Mouse (Mus musculus) kidney, adult 8-10 months (tissue): ENCODE results near the gene Nadsyn1.

Experiments used
- DNase-seq, 2 experiments: peaks; one replicate each; pipeline ENCODE4 v3.0.0; 2022

The Nadsyn1 gene

DNA sequence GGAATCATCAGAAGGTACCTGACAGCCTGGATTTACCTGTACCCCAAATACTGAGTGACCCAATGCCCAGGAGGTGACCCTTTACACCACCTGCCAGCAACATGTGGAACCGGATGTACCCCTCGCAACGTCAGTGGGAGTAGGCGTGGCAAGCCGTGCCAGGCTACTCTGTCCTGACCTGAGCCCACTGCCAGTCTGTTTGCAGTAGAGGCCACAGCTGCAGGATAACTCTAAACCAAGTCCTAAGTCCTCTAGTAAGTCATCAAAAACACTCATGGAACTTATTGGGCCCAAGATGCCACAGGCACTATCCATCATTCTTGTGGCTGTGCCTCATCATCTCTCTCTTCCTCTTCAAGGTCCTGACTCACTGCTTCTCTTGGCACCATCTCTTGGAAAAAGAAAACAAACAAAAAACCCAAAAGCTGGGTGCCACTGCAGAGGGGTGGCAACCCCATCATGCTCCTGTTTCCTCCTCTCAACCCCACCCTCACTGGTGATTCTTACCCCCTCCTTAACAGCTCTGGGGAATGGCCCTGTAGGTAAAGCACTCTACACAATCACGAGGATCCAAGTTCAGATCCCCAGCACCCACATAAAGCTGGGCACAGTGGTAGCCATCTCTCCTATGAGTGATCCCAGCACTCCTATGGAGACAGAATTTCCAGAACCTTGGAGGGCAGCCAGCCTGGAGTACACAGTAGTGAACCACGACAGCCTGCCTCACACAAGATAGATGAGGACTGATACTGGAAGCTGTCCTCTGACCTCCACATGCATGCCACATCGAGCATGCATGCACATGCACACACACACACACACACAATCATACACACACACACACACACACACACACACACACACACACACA, 21.2 kb downstream of the Nadsyn1 start:
- no peak for DNase-seq

DNA sequence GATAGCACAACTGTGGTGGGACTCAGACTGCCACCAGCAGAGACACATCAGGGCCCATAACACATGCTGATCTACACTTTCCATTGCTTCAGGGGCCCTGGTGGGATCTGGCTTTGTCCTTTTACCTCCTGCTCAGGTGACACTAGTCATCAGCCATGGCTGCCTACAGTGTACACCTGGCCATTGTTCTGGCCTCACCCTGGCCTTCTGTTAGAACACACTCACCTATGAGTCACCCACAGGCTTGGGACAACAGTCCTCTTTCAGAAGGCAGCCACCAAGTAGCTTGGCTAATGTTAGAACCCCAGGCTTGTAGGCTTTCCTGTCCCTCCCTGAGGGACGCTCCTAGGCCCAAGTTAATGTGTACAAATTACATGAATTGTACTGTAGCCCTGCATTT, 21.9 kb downstream of the Nadsyn1 start:
- no peak for DNase-seq

DNA sequence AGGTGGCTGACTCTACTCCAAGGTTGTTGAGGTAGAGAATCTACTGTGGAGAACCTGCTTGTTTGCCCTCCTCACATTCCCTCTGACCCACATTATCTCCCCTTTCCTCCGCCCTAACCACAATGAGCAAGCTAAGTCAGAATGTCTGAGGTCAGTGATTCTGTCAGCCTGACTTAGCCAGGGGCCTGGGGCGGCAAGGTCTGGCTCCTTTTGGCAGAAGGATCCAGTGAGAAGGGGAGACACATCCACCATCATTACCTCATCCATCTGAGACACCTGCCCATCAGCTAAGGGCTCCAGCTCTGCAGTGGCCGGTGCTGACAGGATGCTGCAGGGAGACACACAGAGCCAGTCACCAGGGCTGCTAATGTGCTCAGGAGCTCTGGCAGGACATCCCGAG, 23.9 kb downstream of the Nadsyn1 start:
- no peak for DNase-seq

DNA sequence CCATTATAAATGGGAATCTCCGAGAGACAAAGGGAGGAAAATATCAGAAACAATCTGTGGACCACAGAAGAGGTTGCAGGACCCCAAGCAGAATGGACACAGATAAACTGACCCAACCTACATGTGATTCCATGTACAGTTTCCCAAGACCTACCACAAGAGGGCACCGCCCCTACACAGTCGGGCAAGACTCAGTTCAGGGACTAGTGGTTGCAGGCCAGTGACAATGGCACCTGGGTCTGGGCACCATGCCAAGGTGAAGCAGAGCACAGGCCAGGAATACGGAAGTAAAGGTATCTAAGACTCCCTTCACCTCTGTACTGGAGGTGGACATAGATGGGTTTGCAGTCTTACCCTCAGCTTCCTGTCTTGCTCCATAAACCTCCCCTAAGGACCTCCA, 29.5 kb downstream of the Nadsyn1 start:
- peak; percentile 76 for DNase-seq

DNA sequence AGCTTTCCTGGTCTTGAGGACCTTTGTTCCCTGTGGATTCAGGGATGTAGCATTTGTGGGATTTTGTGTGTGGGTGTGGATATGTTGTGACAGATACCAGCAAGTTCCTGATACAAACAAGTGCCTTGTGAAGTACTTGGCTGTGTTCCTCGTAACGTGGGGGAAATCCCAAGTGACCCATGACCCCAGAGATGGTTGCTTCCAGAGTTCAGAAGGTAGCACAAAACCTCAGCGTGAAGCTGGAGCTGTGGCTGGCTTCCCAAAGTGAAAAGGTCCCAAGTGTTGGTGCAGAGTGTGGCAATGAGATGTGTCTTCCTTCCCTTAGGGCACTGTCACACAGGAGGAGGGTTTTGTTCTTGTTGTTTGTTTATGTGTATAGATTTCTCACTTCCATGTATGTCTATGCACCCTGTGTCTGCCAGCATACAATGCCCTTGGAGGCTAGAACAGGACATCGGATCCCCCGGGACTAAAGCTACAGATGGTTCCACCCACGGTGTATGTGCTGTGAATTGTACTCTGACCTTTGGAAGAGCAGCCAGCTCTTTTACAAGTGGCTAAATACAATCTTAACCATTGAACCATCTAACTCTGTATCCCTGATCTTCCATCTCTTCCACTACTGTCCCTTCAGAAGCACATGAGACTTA, 30.2 kb downstream of the Nadsyn1 start:
- peak; percentile 47 to 50 for DNase-seq

DNA sequence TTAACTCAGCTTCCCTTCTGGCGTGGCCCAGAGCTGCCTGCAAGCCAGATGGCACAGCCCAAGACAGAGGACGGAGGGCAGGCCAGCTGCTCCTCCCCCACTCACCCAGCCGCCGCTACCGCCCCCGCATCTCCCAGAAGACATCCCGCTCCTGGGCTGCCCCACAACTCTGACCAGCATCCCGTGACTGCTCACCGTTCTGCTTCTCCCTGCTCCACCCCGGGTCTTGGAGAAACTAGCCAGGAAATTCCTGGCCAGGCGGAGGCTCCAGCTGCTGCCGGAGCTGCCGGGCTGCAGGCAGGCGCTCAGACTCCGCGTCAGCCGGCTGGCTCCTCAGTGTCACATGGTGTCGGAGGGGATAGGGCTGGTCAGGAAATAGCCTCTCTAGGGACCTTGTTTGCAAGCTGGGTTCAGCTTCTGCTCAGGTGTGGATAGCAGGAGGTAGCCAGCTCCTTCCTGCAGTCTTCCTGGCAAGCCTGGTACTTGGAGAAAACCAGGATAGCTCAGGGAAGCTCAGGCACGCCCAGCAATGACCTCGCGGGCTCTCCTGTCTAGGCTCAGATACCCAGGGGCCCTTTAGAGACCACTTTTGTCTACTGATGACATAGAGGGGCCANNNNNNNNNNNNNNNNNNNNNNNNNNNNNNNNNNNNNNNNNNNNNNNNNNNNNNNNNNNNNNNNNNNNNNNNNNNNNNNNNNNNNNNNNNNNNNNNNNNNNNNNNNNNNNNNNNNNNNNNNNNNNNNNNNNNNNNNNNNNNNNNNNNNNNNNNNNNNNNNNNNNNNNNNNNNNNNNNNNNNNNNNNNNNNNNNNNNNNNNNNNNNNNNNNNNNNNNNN, 38.4 kb downstream of the Nadsyn1 start, which contains the start of gene Mrgpre:
Mrgpre (minus strand) TSS at position 505 of the 834 bp plus-strand sequence.
- peak; percentile 73 to 85 for DNase-seq

DNA sequence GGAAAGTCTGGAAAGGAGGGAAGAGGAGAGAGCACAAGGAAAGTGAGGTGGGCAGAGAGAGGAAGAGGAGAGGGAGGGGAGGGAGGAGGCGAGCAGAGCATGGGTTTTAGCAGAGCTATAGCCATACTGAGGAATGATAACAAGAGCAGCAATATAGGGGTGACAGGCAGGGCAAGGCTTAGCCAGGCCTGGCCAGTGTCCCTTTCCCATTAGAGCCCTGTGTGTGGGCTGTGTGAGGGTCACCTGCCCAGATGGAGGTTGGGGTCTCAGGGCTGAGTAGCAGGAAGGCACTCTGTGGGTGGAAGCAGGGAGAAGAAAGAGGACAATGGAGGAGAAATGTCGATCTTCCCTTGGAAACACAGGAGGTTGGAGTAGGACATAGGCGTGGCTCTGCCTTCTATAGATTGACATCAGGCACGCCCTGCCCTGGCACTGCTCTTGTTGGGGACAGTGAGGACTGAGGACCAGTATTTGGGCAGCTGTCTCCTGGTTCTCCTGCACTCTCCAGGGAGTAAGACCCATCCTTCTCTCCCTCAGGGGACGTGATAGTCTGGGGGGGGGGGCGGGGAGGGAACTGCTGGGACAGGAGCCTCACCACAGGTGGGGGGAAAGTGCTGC, 39.2 kb downstream of the Nadsyn1 start:
- no peak for DNase-seq

DNA sequence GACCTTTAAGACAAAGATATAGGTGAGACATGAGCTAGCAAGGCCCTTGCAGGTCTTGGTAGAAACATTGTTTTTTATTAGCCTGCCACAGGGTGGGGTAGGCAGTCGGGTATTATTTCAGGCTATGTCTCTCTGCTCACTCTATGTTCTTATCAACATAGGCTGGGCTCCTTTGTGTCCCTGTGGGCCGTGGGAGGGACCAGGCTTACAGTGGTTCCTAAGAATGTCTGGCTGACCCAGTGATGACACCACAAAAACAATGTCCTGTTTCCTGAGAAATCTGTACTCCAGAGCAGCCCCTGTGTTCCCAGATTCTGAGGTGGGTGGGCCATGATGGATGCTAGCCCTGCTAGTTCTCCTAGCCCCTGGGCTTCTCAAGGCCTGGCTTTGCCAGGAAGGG, 45.3 kb downstream of the Nadsyn1 start:
- peak; percentile 28 to 29 for DNase-seq

DNA sequence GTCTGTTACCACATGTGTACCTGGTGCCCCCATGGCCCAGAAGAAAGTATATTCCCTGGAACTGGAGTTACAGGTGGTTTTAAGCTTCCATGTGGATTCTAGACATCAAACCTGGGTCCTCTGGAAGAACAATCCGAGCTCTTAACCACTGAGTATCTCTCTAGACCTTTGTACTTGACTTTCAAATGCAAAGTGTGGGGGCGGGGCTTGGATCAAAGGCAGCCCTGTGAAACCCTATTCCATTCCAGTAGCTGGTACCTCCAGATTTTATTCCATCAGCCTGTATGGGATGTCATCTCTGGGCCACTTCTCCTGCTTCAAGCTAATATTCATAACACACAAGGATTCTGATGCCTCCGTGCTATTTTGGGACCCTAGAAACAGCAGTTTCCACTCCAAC, 46.5 kb downstream of the Nadsyn1 start:
- peak; percentile 30 to 39 for DNase-seq

DNA sequence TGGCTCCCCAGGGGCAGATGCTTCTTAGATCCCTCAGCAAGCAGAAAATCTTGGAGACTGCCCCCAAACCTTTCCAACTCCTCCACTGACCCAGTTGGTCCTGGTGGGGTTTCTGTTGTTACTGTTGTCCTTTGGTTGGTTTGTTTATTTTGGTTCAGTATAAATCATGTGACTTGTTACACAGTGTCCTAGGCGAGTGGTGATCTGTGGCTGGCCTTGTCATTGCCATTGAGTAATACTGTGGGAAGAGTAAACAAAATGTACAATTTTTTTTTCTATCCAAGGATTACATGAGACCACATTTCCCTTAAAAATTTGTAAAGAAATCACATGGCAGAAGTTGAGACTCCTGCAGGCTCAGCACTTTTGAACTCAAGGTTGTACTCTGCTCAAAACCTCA, 53.2 kb downstream of the Nadsyn1 start:
- no peak for DNase-seq

DNA sequence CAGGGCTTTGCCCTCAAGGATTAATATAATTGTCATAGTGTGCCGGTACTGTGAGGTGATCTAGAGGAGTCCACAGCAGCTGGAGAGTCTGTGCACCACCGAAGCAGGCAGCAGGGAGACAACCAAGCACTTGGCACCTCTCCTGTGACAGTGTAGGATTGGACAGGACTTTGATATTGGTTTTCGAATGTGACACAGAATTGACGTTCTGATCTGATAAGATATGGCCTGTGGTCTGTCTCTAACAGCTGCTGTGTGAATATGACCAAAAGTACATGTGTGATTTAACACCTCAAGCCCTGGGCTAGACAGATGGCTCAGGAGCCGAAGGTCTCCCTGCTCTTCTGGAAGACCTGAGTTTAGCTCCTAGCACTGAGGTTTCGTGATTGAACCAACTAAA, 54.4 kb downstream of the Nadsyn1 start:
- no peak for DNase-seq

DNA sequence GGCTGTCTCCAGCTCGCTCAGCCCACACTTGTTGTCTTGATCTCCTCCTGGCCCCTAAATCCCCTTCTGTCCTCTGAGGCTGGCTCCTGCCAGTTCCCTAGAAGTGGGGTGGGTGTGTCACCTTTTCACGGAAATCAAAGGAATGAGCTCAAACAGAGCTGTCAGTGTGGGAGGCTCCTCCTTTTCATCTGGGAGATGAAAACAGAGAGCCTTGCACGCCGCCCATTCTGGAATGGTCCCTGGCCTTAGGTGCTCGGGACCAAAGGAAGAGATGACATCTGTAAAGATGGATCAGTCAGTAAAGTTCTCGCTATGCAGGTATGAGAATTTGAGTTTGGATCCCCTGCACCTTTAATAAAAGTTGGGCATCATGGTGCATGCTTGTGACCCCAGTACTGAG, 55.8 kb downstream of the Nadsyn1 start, which contains the start of gene Mrgprg:
Mrgprg (minus strand) TSS at position 101 of the 400 bp plus-strand sequence.
- no peak for DNase-seq

DNA sequence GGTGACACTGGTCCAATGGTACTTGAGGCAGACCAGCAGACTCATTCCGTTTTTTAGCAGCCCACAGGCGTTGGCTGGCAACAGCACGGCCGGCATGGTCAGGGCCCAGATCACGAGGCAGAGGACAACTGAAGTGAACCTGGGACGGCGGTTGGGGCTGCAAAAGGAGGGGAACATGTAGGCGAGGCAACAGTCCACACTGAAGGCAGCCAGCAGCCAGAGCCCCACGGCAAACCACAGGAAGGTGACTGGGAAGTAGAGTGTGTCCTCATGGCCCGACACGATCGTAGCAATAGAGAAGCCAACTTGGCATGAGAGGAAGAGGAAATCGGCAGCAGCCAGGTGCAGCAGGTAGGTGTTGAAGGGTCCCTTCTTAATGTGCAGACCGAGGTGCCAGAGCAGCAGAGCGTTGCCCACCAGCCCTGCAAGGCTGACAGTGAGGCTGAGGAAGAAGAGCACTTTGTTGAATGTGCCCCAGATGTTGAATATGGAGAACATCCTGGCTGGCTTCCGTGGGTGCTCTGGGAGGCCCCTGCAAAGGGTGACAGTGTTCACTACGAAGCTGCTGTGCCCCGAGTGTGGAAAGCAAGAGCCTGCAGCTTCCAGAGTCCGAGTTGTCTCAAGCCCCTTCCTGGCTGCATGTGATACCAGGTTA, 57.6 kb downstream of the Nadsyn1 start:
- DNase-seq: no peak

DNA sequence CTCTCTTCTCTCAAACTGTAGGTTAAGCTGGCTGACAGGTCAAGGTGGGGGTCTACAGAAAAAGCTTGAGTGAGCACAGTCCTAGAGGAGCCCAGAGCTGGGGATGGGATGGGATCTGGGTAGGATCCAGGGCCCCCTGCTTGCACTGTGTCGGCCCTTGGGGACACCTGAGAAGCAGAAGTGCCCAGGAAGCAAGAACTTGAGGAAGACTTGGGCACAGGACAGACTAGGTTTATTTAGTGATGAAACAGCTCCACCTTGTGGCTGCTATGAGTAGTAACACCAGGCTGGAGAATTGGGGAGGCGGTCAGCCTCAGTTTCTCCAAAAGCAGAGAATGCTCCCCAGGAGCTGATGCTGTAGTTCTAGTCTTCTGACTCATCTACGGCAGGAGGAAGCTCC, 58.9 kb downstream of the Nadsyn1 start:
- DNase-seq: no peak

DNA sequence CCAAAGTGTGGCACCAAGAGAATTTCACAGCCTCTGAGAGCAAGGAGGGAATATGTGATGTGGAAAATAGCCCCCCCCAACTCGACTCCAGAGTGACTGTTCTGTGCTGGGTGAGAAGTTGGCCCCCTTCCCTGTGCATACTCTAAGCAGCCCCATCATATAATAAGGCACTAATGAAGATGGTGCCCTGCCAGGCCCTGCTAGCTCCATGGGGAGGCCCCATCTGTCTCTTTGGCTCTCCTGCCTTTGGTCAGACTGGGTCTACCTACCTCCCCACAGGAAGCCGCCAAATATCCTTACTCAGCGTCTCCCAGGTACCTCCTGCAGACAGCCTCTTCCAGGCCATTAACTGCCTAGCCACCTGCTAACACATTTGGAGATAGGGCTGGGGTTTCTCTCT, 63.7 kb downstream of the Nadsyn1 start:
- DNase-seq: no peak

DNA sequence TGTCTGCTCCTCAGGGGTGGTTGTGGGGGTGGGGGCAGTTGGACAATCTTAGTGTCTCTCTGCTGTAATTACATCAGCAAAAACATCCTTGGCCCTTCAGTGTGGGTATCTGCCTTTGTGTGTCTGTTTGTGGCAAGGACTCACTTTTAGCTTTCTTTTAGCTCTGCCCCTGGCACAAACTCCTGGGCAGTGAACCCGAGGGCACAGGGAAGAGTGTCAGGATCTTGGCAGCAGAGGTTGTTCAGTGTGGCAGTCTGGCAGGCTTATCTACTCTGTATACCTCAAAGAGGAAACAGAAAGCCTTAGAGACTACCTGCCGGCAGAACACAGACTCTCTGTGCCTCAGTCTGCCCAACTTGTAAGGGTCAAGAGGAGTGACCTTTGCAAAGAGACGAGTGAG, 65.0 kb downstream of the Nadsyn1 start:
- peak; percentile 22 to 36 for DNase-seq

DNA sequence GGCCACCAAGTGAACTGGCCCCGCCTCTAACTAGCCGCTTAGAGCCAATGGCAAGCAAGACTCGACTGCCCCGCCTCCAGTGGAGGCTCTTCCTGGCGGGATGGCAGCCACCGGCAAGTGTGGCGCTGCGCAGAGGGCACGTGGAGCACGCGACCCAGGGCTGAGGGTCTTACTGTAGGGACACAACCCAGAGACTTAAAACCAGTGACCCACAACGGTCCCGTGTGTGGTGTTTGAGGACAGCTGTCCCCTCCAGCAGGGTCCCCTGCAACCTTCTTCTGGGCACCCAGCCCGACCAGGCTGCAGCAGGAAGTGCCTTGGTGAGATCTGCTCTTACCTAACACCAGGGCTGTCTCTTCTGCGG, 65.6 kb downstream of the Nadsyn1 start:
- peak; percentile 77 to 81 for DNase-seq

DNA sequence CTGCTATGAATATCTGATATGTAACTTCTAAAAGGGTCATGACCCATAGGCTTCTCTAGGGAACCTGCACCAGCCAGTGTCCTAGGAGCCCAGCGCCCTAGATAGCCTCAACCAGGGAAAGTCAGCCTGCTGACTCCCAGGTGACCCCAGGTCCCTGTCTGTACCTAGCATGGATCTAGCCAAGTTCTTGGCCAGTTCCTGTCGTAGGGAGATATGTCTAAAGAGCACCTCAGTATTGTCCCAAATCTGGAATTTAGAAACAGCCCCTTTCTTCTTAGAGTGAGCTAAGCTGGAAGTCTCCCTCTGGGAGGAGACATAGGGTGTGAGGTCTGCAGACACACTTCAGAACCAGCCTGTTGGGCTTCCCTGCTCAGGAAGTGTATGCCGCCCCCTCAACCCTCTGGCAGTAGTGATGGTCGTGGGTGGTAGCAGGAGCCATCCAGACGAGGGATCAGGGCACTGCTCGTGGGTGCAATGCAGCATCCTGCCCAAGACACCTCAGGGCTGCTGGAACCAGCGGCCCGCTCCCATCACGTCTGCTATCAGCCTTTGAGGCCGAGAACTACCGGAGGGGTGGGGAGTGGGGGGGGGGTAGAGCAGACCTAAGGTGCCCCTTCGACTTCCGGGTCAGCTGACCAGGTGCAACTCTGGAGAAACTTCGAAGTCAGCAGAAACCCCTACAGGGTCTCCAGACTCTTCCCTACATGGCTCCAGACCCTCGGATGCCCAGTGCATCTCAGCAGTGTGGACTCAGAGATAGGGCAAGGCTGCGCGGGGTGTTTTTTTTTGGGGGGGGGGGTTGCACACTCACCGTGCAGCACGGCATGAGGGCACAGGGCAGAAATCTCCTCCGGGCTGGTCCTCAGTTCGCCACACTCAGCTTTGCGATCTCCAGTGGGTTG, 66.3 kb downstream of the Nadsyn1 start, which contains the start of gene Osbpl5:
Osbpl5 (minus strand) TSS at position 861 of the 902 bp plus-strand sequence.
- DNase-seq: no peak

DNA sequence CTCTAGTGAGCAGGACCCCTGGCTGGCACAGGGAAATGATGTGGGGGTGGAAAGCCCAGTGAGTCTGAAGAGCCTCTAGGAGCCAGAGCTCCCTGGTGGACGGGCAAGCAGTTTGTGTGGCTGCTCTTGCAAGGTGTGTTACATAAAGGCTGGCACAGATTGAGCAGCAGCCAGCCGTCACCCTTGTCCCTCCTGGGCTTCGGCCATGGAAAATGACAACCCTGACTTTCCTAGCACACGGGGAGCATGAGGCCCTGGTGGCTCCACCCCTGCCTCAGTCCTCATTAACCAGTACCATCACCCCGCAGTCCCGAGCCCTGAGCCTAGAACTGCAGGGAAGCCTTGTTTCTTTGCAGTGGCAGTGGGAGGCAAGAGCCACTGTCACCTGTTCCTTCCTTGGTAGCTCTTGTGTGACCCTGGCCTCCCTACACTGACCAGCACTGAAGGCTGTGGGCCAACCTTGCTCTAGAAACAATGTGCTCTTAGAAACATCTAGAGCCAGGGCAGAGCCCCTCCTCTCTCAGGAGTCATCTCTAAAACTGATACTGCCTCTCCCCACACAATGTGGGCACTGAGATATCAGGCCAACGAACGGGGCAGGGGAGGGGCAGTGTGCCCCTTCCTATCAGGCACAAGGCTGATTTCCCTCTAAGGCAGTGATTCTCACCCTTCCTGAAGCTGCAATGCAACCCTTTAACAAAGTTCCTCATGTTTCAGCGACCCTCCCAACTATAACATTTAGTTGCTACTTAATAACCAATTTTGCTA, 67.1 kb downstream of the Nadsyn1 start:
- DNase-seq: peak in 1 of 2 experiments; percentile 22

DNA sequence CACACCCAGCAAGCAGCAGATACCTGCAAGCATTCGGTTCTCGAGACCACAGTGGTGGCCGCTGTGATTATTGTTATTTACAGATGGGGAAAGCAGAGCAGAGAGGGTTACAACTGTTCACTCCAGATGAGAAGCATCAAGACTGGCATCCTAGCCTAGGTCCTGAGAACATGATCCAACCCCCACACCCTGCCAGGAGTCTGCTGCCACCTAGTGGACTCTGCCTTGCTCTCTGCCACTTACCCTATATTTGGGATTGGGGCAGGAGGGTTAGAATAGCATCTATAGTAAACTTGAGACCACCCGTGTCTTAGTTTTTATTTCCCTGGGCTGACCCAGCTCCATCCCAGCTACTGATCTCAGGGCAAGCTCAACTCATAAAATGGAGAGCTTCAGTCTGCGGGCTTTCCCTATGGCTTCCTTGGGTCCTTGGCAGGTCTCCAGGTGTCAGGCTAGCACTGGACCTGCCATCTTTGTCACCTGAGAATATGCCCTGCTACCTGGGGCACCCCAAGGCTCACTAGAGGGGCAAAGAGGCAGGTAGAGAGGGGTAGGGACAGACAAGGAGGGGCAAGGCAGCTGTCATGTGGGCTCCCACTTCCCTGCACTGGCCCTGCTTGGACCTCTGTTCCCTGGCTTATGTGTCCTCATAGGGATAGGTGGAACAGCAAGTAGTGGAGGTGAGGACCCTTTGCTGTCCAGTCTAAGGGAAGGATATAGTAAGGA, 68.5 kb downstream of the Nadsyn1 start:
- DNase-seq: peak; percentile 33 to 65
